Mouse (Mus musculus): Measurements from ENCODE around the gene Btbd35f28.
"Not testable (repeated sequence)": the region's sequence is repeated elsewhere in the genome, so short reads cannot be mapped to it uniquely, and the experiment has no call there.

Btbd35f28 gene

GRCm38 (mm10) chrX:4196276-4196675 lies at the start of gene Btbd35f28:
Btbd35f28 (plus strand) TSS chrX:4196576.
- not testable (repeated sequence) for DNase-seq
